Mouse (Mus musculus): ENCODE measurements around the gene Clec2l. TPM values are rescaled to one million over a fixed set of nuclear protein-coding genes. Genes with fewer than 3 reads are reported as not detected.

Gene Clec2l
- total RNA-seq, 1 experiment: 1.4 TPM

DNA sequence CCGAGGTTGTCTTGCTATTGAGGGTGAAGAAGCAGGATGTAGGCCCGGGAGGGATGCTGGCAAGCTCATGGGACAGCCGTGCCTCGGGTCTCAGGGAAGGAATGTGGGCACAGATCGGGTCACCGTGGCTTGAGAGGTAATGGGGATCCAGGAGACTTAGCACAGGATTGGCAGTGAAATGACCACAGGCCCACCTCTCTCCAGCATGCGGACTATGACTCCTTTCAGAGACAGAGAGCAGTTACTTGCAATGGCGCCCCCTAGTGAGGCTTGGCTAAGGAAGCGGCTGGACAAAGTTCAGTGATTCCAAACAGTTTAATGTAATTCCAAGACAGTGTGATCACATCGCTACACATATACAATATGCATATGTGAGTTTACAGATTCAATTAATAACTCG is 24.3 kb downstream of the Clec2l start:
- TF ChIP-seq HCFC1 (IDR thresholded peaks at IDR 0.05; ENCODE audit: borderline replicate concordance, insufficient read depth, low read length): no peak
- no peak for TF ChIP-seq CHD2 (IDR thresholded peaks at IDR 0.05; ENCODE audit: low read depth, low read length)
- no peak for TF ChIP-seq MAFK (IDR thresholded peaks at IDR 0.05; ENCODE audit: insufficient read depth, low read depth, low read length)
- TF ChIP-seq ZNF384 (IDR thresholded peaks at IDR 0.05; ENCODE audit: low read depth, low read length): no peak
- no peak for TF ChIP-seq ZC3H11A (IDR thresholded peaks at IDR 0.05; ENCODE audit: borderline replicate concordance, low read depth, low read length)
- no peak for DNase-seq (ENCODE audit: low read depth, low spot score)

DNA sequence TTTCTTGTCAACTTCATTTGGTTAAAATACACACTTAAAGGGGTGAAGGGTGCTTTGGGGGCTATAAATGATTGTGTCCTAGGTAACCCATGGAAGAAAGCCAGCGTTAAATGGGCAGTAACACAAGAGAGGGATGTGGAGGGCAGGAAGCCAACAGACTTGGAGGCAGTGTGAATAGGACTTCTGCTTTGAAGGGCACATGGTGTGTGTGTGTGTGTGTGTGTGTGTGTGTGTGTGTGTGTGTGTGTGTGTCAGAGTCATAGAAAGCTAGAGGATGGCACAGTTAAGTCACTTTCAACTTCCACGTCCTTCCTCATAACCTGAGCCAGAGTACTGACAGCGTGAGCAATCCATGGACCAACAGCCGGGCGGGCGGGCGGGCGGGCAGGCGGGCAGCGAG is 26.0 kb downstream of the Clec2l start:
- TF ChIP-seq ZC3H11A (IDR thresholded peaks at IDR 0.05; ENCODE audit: borderline replicate concordance, low read depth, low read length) (no peak), ZNF384 (IDR thresholded peaks at IDR 0.05; ENCODE audit: low read depth, low read length) (no peak), CHD2 (IDR thresholded peaks at IDR 0.05; ENCODE audit: low read depth, low read length) (no peak), MAFK (IDR thresholded peaks at IDR 0.05; ENCODE audit: insufficient read depth, low read depth, low read length) (no peak), HCFC1 (IDR thresholded peaks at IDR 0.05; ENCODE audit: borderline replicate concordance, insufficient read depth, low read length) (no peak)
- H3K9ac ChIP-seq (ENCODE audit: insufficient read depth, low read depth, low read length, poor library complexity, severe bottlenecking): no peak overlapping the region
- in situ Hi-C loops (cut with MboI; ENCODE audit: low sequenced_read_pairs in 2 of 2, unreplicated experiment in 2 of 2): no loop called here
- no peaks in the 10 kb centered on the region for H3K4me1 ChIP-seq (ENCODE audit: control insufficient read depth in 2 of 2, insufficient read depth in 2 of 2, low read length in 2 of 2, poor library complexity in 1 of 2)
- no peak overlapping the region for H3K4me3 ChIP-seq (ENCODE audit: insufficient read depth in 1 of 2, low read depth in 1 of 2, low read length in 2 of 2, poor library complexity in 1 of 2, severe bottlenecking in 1 of 2)
- H3K36me3 ChIP-seq (ENCODE audit: control insufficient read depth, insufficient read depth, low read length, poor library complexity, severe bottlenecking): no peaks in the 10 kb centered on the region
- DNase-seq (ENCODE audit: low read depth, low spot score): no peak
- H3K27ac ChIP-seq (ENCODE audit: insufficient read depth, low read depth, low read length, poor library complexity, severe bottlenecking): no peak overlapping the region
- H3K9me3 ChIP-seq (ENCODE audit: control insufficient read depth, insufficient read depth, low read depth, low read length): no peaks in the 10 kb centered on the region

More for the DNA sequence above, 24.3 kb downstream of the Clec2l start:
- in situ Hi-C loops (cut with MboI; ENCODE audit: low sequenced_read_pairs in 2 of 2, unreplicated experiment in 2 of 2): no loop called here
- Histone ChIP-seq H3K9ac (ENCODE audit: insufficient read depth, low read depth, low read length, poor library complexity, severe bottlenecking) (no peak overlapping the region), H3K9me3 (ENCODE audit: control insufficient read depth, insufficient read depth, low read depth, low read length) (no peaks in the 10 kb centered on the region), H3K4me1 (ENCODE audit: control insufficient read depth in 2 of 2, insufficient read depth in 2 of 2, low read length in 2 of 2, poor library complexity in 1 of 2) (no peaks in the 10 kb centered on the region), H3K27ac (ENCODE audit: insufficient read depth, low read depth, low read length, poor library complexity, severe bottlenecking) (no peak overlapping the region), H3K36me3 (ENCODE audit: control insufficient read depth, insufficient read depth, low read length, poor library complexity, severe bottlenecking) (no peaks in the 10 kb centered on the region), H3K4me3 (ENCODE audit: insufficient read depth in 1 of 2, low read depth in 1 of 2, low read length in 2 of 2, poor library complexity in 1 of 2, severe bottlenecking in 1 of 2) (no peak overlapping the region)

DNA sequence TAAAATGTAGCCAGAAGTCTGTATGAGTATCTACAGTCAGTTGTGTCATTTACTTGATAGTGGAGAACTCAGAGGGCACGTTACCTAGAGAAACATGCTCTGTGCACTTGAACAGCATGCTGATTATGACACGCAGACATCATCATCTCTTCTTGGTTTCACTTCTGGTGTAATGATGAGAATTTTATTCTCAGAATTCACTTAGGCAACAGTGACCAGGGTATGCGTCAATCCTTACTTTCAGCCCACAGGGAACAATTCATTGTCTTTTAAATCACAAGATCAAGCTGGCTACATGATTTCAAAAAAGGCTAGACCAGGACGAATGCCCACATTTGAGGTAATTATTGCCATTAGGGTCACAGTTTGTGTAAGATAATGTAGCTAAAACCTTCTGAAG is 27.7 kb downstream of the Clec2l start:
- H3K9ac ChIP-seq (ENCODE audit: insufficient read depth, low read depth, low read length, poor library complexity, severe bottlenecking): no peak overlapping the region
- no peak overlapping the region for H3K4me3 ChIP-seq (ENCODE audit: insufficient read depth in 1 of 2, low read depth in 1 of 2, low read length in 2 of 2, poor library complexity in 1 of 2, severe bottlenecking in 1 of 2)
- no peaks in the 10 kb centered on the region for H3K9me3 ChIP-seq (ENCODE audit: control insufficient read depth, insufficient read depth, low read depth, low read length)
- in situ Hi-C loops (cut with MboI; ENCODE audit: low sequenced_read_pairs in 2 of 2, unreplicated experiment in 2 of 2): no loop called here
- H3K27ac ChIP-seq (ENCODE audit: insufficient read depth, low read depth, low read length, poor library complexity, severe bottlenecking): no peak overlapping the region
- no peak for DNase-seq (ENCODE audit: low read depth, low spot score)
- no peaks in the 10 kb centered on the region for H3K4me1 ChIP-seq (ENCODE audit: control insufficient read depth in 2 of 2, insufficient read depth in 2 of 2, low read length in 2 of 2, poor library complexity in 1 of 2)
- TF ChIP-seq CHD2 (IDR thresholded peaks at IDR 0.05; ENCODE audit: low read depth, low read length) (no peak), MAFK (IDR thresholded peaks at IDR 0.05; ENCODE audit: insufficient read depth, low read depth, low read length) (no peak), HCFC1 (IDR thresholded peaks at IDR 0.05; ENCODE audit: borderline replicate concordance, insufficient read depth, low read length) (no peak), ZNF384 (IDR thresholded peaks at IDR 0.05; ENCODE audit: low read depth, low read length) (no peak), ZC3H11A (IDR thresholded peaks at IDR 0.05; ENCODE audit: borderline replicate concordance, low read depth, low read length) (no peak)
- no peaks in the 10 kb centered on the region for H3K36me3 ChIP-seq (ENCODE audit: control insufficient read depth, insufficient read depth, low read length, poor library complexity, severe bottlenecking)

DNA sequence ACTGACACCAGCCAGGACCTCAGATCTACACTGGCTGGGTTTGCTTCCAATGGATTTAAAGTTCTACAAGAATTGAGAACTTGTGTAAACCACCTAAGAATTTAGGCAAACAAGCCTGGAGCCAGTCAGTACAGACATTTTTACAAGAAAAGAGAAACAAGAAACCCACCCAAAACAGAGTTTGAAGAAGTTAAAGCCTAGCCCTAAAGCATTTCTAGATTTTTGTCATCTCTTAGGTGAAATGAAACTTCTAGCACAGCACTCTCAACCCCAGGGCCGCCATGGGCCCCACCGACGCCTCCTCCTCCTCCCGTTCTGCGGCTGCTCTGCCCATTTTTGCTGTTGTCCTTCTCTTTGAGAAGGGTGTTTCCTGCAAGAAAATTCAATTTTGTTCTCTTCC is 28.2 kb downstream of the Clec2l start:
- H3K4me1 ChIP-seq (ENCODE audit: control insufficient read depth in 2 of 2, insufficient read depth in 2 of 2, low read length in 2 of 2, poor library complexity in 1 of 2): no peaks in the 10 kb centered on the region
- no peaks in the 10 kb centered on the region for H3K36me3 ChIP-seq (ENCODE audit: control insufficient read depth, insufficient read depth, low read length, poor library complexity, severe bottlenecking)
- DNase-seq (ENCODE audit: low read depth, low spot score): no peak
- in situ Hi-C loops (cut with MboI; ENCODE audit: low sequenced_read_pairs in 2 of 2, unreplicated experiment in 2 of 2): no loop called here
- no peak overlapping the region for H3K9ac ChIP-seq (ENCODE audit: insufficient read depth, low read depth, low read length, poor library complexity, severe bottlenecking)
- H3K9me3 ChIP-seq (ENCODE audit: control insufficient read depth, insufficient read depth, low read depth, low read length): no peaks in the 10 kb centered on the region
- H3K4me3 ChIP-seq (ENCODE audit: insufficient read depth in 1 of 2, low read depth in 1 of 2, low read length in 2 of 2, poor library complexity in 1 of 2, severe bottlenecking in 1 of 2): no peak overlapping the region
- no peak overlapping the region for H3K27ac ChIP-seq (ENCODE audit: insufficient read depth, low read depth, low read length, poor library complexity, severe bottlenecking)
- TF ChIP-seq CHD2 (IDR thresholded peaks at IDR 0.05; ENCODE audit: low read depth, low read length) (no peak), ZC3H11A (IDR thresholded peaks at IDR 0.05; ENCODE audit: borderline replicate concordance, low read depth, low read length) (no peak)

DNA sequence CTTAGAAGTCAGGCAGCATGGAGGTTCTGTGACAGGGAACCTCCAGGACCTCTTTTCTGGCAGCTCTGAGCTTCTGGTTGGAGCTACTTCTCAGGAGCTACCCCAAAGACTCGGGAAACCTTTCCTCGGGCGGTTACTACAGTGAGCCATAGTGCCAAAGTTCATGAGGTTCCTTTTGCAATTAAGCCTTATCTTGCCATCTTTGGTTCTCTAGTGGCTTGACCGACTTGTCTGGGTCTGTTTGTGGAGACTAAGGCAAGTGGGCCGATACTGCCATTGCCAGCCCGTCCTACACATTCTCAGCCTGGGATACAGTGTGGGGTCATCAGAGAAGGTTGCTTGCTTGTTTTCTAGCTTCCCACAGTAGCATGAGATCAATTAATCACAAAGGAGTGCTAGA is 29.7 kb downstream of the Clec2l start:
- Histone ChIP-seq H3K9ac (ENCODE audit: insufficient read depth, low read depth, low read length, poor library complexity, severe bottlenecking) (no peak overlapping the region), H3K4me3 (ENCODE audit: insufficient read depth in 1 of 2, low read depth in 1 of 2, low read length in 2 of 2, poor library complexity in 1 of 2, severe bottlenecking in 1 of 2) (no peak overlapping the region), H3K27ac (ENCODE audit: insufficient read depth, low read depth, low read length, poor library complexity, severe bottlenecking) (no peak overlapping the region), H3K4me1 (ENCODE audit: control insufficient read depth in 2 of 2, insufficient read depth in 2 of 2, low read length in 2 of 2, poor library complexity in 1 of 2) (no peaks in the 10 kb centered on the region), H3K36me3 (ENCODE audit: control insufficient read depth, insufficient read depth, low read length, poor library complexity, severe bottlenecking) (no peaks in the 10 kb centered on the region), H3K9me3 (ENCODE audit: control insufficient read depth, insufficient read depth, low read depth, low read length) (no peaks in the 10 kb centered on the region)
- in situ Hi-C loops (cut with MboI; ENCODE audit: low sequenced_read_pairs in 2 of 2, unreplicated experiment in 2 of 2): no loop called here
- TF ChIP-seq MAFK (IDR thresholded peaks at IDR 0.05; ENCODE audit: insufficient read depth, low read depth, low read length): no peak
- no peak for TF ChIP-seq HCFC1 (IDR thresholded peaks at IDR 0.05; ENCODE audit: borderline replicate concordance, insufficient read depth, low read length)
- TF ChIP-seq ZNF384 (IDR thresholded peaks at IDR 0.05; ENCODE audit: low read depth, low read length): no peak
- no peak for TF ChIP-seq ZC3H11A (IDR thresholded peaks at IDR 0.05; ENCODE audit: borderline replicate concordance, low read depth, low read length)
- no peak for TF ChIP-seq CHD2 (IDR thresholded peaks at IDR 0.05; ENCODE audit: low read depth, low read length)
- no peak for DNase-seq (ENCODE audit: low read depth, low spot score)

Measured in ES-E14 (cell line).